Mouse (Mus musculus): ENCODE measurements around the gene Thnsl2. TPM values are rescaled to one million over a fixed set of nuclear protein-coding genes. Genes with fewer than 3 reads are reported as not detected.

Thnsl2 gene
- total RNA-seq, 4 experiments from 2014 or later: 4.6 to 9.5 (median 5.5) TPM

GRCm38 (mm10) chr6:71133559-71133958 lies 10.7 kb downstream of the Thnsl2 start:
- no peak for DNase-seq (ENCODE audit: low spot score in 2 of 2)

GRCm38 (mm10) chr6:71131038-71131437 lies 13.2 kb downstream of the Thnsl2 start:
- DNase-seq (ENCODE audit: low spot score in 2 of 2): no peak

DNA sequence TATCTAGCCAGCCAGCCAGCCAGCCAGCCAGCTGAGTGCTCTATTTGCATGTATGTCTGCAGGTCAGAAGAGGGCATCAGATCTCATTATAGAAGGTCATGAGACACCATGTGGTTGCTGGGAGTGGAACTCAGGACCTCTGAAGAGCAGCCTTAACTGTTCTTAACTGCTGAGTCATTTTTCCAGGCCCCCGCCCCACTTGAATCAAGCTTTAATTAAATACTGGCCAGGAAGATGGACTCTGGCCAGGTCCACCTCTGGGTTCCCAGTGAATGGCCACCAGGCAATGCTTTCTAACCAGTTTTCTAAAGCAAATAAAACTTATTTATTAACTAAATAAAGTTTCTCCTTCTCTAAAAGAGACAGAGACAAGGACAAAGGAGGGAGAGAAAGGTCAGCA lies 14.0 kb downstream of the Thnsl2 start:
- no peak for DNase-seq (ENCODE audit: low spot score in 2 of 2)

DNA sequence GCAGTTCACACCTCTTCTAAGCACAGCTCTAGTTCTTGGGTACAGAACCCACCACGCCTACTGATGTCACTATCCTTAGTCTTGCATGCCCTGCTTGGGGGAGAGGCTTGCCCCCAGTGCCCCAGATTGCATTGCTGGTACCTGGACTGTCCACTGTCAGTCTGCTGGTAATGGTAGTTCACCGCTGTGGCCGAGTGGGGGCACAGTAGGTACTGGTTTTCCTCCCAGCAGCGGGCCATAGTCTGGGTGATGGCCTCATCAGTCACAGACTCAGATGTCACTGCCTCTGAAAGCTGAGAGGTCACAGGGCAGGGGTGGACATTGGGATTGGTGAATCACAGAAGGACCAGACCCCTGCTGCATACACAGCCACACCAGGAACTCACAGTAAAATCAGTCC lies 15.2 kb downstream of the Thnsl2 start:
- no peak for DNase-seq (ENCODE audit: low spot score in 2 of 2)

DNA sequence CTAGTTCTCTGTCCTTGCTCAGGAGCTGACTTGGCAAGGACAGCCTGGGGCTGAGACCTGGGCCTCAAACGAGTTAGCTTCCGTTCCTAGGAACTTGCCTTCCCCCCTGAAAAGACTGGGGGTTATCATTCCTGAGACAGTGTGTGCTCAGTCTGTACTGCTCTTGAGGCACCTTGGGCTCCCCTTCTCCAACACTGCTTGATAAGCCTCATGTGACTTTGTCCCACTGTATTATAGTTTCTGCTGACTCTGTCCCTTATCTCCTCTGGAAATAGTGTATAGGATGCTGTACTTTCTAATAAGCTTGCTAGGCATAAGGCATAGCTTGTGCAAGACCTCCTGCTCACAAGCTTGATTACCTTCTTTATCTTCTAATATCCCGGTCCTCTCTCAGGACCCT lies 17.9 kb downstream of the Thnsl2 start:
- no peak for DNase-seq (ENCODE audit: low spot score in 2 of 2)

DNA sequence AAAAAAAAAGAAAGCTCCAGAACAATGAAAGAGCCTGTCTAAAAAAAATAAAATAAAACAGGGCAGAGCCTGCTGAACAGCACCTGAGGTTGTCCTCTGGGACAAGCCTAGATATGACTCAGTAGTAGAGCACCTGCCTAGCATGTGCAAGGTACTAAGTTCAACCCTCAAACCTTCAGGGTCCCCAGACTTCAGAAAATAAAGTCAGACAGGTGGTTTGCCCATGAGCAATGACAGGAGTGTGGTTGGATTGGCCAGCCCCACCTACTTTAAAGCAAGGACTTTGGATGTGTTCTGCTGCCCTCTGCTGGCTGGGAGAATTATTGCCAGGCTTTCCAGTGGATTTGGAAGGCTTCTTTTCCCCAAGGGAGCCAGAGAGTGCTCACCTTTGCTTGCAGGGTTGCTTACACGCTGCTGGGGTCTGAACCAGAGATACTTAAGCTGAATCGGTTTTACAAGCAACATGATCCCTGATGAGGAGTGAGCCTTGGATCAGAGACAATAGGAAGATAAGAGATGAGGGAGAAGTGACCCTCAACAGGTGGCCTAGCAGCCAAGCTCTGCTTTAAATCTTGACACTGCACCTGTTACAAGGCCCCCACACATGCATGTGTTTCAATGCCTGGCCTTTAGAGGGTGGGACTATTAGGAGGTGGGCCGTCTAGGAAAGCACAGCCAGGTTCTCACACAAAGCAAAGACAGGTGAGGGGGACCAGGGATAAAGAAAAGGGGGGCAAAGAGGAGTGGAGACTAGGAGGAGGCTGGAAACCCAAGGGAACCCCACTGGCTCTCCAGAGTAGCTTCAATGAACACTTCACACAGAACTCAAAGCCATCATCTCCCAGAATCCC lies 19.0 kb downstream of the Thnsl2 start:
- peak; percentile 22 to 73 for DNase-seq (ENCODE audit: low spot score in 2 of 2)

DNA sequence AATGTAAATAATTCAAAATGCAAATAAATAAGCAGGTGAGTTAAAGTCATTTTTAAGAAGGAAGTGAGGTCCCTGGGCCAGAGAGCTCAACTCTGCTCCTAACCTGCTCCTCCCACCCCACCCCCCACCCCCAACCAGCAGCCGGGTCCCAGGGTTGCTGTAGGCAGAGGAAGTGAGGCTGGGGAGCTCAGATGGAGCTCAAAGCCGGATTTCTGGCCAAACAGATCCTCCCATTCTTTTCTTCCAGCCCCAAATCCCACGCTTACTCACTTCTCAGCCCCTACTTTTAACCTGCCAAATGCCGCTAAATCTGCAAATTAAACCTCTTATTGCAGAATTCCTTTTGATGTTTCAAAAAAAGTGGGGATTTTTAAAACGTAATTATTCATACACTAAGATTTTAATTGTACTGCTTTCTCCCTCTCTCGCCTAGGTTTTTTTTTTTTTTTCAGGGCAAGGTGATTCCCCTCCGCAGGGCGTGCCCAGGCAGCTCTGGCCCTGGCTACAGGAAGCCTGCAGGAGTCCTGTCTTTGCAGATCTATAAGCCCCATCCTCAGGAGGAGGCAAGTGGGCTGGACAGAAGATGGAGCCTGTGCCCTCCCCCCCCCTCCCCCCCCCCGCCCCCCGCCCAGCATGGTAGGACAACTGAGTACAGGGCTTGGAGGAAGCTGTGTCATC lies 24.5 kb downstream of the Thnsl2 start:
- DNase-seq (ENCODE audit: low spot score in 2 of 2): no peak

DNA sequence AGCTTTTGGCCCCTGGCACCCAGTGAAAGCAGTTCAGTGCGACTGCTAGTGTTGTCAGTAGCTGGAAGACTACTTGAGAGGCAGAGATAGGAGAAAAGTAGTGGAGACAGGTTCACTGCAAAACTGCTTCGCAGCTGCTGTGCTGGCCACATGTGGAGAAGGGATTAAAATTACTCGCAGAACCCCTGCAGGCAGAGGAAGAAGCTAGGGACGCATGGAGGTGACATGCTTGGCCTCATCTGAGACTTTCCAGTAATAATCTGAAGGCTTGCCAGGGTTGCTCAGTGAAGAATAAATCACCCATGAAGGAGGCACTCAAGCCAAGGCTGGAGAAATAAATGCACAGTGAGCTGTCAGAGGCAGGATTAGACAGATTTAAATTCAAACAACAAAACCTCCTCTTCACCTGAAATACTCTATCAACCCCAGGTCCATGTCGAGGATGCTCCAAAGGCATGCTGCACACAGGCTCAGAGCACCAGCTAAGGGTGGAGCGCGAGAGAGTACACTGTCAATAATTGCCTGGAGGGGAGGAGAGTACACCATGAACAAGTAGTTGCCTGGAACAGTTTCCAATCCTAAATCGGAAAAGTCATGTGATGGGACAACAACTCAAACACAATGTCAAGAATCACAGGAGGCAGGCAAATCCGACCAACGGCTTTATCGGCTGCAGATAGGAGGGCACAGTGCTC lies 32.7 kb downstream of the Thnsl2 start:
- no peak for DNase-seq (ENCODE audit: low spot score in 2 of 2)

DNA sequence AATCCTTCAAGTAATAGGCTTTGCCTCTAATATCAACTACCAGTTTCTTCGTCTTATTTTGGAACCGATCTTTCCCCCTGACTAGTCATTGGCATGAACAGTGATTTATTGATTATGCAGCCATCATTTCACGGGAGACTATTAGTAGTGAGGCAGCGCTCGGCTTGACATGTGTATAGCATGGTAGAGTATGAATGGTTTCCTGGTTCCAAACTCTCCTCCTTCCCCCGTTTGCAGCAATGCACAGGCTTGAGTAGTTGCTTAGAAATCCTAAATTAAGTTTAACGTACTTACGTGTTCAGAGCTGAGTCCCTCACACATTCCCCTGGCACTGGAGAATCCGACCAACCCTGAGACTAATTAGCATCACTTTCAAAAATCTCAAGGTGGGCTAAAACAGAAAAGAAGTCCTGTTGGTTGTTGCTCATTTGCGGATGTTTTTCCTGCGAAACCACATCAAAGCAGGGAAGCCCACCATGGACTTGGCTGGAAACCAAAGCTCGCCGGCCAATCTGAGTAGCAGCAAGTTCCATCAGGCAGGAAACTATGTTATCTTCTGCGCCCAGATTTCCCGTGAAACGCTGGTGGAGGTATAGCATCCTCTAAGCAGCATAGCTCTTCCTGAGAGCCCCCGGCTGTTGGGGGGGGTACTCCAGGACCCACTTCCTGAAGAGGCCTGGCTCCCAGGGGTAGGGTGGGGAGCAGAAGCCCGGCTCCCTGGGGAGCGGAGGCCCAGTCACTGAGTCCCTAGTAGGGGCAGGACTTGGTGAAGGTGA lies 37.9 kb downstream of the Thnsl2 start:
- no peak for DNase-seq (ENCODE audit: low spot score in 2 of 2)

GRCm38 (mm10) chr6:71096126-71096525 lies 48.1 kb downstream of the Thnsl2 start:
- DNase-seq (ENCODE audit: low spot score in 2 of 2): no peak

DNA sequence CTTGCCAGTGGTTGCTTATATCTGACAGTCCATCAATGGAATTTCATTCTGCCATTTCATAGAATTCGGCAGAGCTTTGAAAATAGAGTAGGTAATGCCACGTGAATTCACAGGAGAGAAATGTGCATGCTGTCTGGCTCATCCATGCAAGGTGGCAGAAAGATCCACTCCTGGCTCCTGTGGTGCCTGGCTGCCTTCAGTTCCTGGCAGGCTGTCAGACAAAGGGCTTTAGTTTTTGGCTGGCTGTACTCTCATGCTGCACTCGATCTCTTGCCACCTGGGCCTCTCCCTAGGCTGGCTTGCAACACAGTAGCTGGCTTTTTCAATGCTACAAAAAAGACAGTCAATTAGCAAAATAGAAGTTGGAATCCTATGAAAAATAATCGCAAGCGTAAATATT lies 49.5 kb downstream of the Thnsl2 start:
- DNase-seq (ENCODE audit: low spot score in 2 of 2): no peak

GRCm38 (mm10) chr6:71093686-71094085 lies 50.6 kb downstream of the Thnsl2 start:
- DNase-seq (ENCODE audit: low spot score in 2 of 2): no peak

- DNase-seq (ENCODE audit: low spot score in 2 of 2): no peak
These were observed 53.8 kb downstream of the Thnsl2 start for GRCm38 (mm10) chr6:71090475-71090874.

DNA sequence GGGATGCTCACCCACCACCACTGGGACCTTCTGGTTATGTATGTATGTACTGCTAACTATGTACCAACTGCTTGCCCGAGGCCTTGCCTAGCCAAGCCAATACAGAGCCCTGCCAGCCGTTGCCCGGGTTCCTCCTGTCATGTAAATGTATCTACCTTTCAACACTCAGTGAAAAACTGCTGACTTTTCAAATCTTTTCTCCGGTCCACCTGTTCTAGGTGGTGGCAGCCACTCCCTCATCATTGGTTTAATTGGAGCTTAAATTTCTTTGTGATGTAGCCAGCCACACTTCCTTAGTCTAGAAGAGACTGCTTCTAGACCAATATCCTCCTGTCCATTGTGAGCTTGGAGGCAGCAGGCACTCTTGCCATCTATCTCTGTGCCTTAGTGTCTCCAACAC lies 54.5 kb downstream of the Thnsl2 start:
- no peak for DNase-seq (ENCODE audit: low spot score in 2 of 2)

- DNase-seq (ENCODE audit: low spot score in 2 of 2): no peak
These were observed 55.2 kb downstream of the Thnsl2 start for GRCm38 (mm10) chr6:71088992-71089391.

- DNase-seq (ENCODE audit: low spot score in 2 of 2): no peak
These were observed 60.8 kb downstream of the Thnsl2 start for GRCm38 (mm10) chr6:71083441-71083840.

- no peak for DNase-seq (ENCODE audit: low spot score in 2 of 2)
These were observed 62.2 kb downstream of the Thnsl2 start for GRCm38 (mm10) chr6:71082084-71082483.

GRCm38 (mm10) chr6:71081230-71081629 lies 63.0 kb downstream of the Thnsl2 start:
- DNase-seq (ENCODE audit: low spot score in 2 of 2): no peak

All from left cerebral cortex, adult 8-10 months (tissue).